Comparison of ENCODE assay signal across 5 mouse cellular contexts in the genomic region with DNA sequence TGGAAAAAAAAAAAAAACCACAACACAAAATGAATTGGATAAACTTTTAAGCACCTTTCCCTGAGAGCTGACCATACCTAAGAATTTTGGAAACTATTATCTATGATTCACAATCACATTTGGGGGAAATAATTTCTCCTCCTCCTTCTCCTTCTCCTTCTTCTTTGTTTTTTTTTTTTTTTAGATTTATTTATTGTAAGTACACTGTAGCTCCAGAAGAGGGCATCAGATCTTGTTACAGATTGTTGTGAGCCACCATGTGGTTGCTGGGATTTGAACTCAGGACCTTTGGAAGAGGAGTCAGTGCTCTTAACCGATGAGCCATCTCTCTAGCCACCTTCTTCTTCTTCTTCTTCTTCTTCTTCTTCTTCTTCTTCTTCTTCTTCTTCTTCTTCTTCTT. TPM values are rescaled to one million over a fixed set of nuclear protein-coding genes. Genes with fewer than 3 reads are reported as not detected.
A peak's percentile ranks its signal among the peaks of the same experiment; 100 is the strongest.
DNase-seq lines count a peak whose midpoint lies in the region; ATAC-seq and TF ChIP-seq lines count a peak whose summit lies in the region.
"Not testable (repeated sequence)": the region's sequence is repeated elsewhere in the genome, so short reads cannot be mapped to it uniquely, and the experiment has no call there.
"Had no signal": no experiment of that assay in that cellular context is flagged by ENCODE, and none has a peak within 500 bp of the region (broad histone marks: within the 10 kb centered on the region; RNA-seq: fewer than 3 reads in every experiment).

No protein-coding gene starts in this region.

- not testable (repeated sequence) for DNase-seq in ES-E14 (ENCODE audit: low read depth, low spot score); Patski (ENCODE audit: low read depth, low spot score); layer of hippocampus, adult 2 months (ENCODE audit: low spot score in 2 of 2)

- not testable (repeated sequence) for H3K27me3 ChIP-seq in Patski; hindbrain, embryonic 16.5 days (replicated peaks; ENCODE audit: control insufficient read depth, insufficient read depth, low read length)

- H3K27ac ChIP-seq in ES-E14 (ENCODE audit: insufficient read depth, low read depth, low read length, poor library complexity, severe bottlenecking); hindbrain, embryonic 16.5 days (ENCODE audit: low read depth, low read length): not testable (repeated sequence)
- H3K27ac ChIP-seq in layer of hippocampus, adult 2 months, result peak overlapping the region; percentile 34; the same call in 1 of the 2 replicates

- not testable (repeated sequence) for H3K4me3 ChIP-seq in ES-E14 (ENCODE audit: insufficient read depth in 1 of 2, low read depth in 1 of 2, low read length in 2 of 2, poor library complexity in 1 of 2, severe bottlenecking in 1 of 2); hindbrain, embryonic 16.5 days (ENCODE audit: low read length)
- peak overlapping the region; percentile 27 for H3K4me3 ChIP-seq in layer of hippocampus, adult 2 months

- TF ChIP-seq CTCF in Patski (IDR thresholded peaks at IDR 0.05), result peak; percentile 12
- peak; percentile 44 for TF ChIP-seq CTCF in layer of hippocampus, adult 2 months (conservative IDR thresholded peaks at IDR 0.05)

- POLR2A ChIA-PET in Patski (lab: Charles Lee), result not testable (repeated sequence)

- in situ Hi-C loops in ES-E14 (cut with MboI; ENCODE audit: low sequenced_read_pairs in 2 of 2, unreplicated experiment in 2 of 2); Patski (cut with MboI; ENCODE audit: low pct_unique_long_range_greater_than_20kb): not testable (repeated sequence)

- WGBS in hindbrain, embryonic 16.5 days, result 90% methylated on average over 1 of the region's 1 CpGs

- ATAC-seq in Patski; hindbrain, embryonic 16.5 days: not testable (repeated sequence)

- H3K4me2 ChIP-seq in hindbrain, embryonic 16.5 days (ENCODE audit: low read length), result peak overlapping the region; percentile 38

- H3K9ac ChIP-seq in ES-E14 (ENCODE audit: insufficient read depth, low read depth, low read length, poor library complexity, severe bottlenecking); hindbrain, embryonic 16.5 days (ENCODE audit: low read depth, low read length): not testable (repeated sequence)

- H3K4me1 ChIP-seq in ES-E14 (ENCODE audit: control insufficient read depth in 2 of 2, insufficient read depth in 2 of 2, low read length in 2 of 2, poor library complexity in 1 of 2); hindbrain, embryonic 16.5 days (ENCODE audit: control insufficient read depth, insufficient read depth, low read depth, low read length): not testable (repeated sequence)

- not testable (repeated sequence) for H3K9me3 ChIP-seq in ES-E14 (ENCODE audit: control insufficient read depth, insufficient read depth, low read depth, low read length); hindbrain, embryonic 16.5 days (ENCODE audit: control insufficient read depth, low read length)

- not testable (repeated sequence) for H3K36me3 ChIP-seq in ES-E14 (ENCODE audit: control insufficient read depth, insufficient read depth, low read length, poor library complexity, severe bottlenecking); hindbrain, embryonic 16.5 days (ENCODE audit: control insufficient read depth, insufficient read depth, low read length)

- CTCF ChIA-PET in Patski (lab: Charles Lee), result not testable (repeated sequence)

TF ChIP-seq in ES-E14, 5 proteins besides CTCF, POLR2A, EP300 and RAD21:
- TF ChIP-seq ZNF384 (IDR thresholded peaks at IDR 0.05; ENCODE audit: low read depth, low read length), result peak; percentile 41; the same call in 1 of the 2 replicates

RNA-seq across cellular contexts. Expression of a gene that starts 5.0 kb away (rescaled TPM):
- 17.8 and 31.7 TPM in 2 replicates for total RNA-seq in ES-E14 (2012; rRNA removed)
- 8.8 TPM for polyA plus RNA-seq in Patski (2021)
- polyA plus RNA-seq in hindbrain, embryonic 16.5 days (2015; fragmentation: Nextera tagmentation; extraction: Ambion mirVana), result 256 and 264 TPM in 2 replicates
- 100 to 1,000 TPM; 388 to 405 TPM for total RNA-seq in layer of hippocampus, adult 2 months (2021)
- polyA plus RNA-seq: erythroblast, embryonic 14.5 days had no signal

Comparison
In these comparisons a context has a peak if more than half of its experiments do, and no peak if none do; other contexts are left out.
1. RNA of a gene that starts 5.0 kb away (total RNA-seq): 388 to 405 TPM in layer of hippocampus, adult 2 months; 17.8 to 31.7 TPM in ES-E14; every median in the first group is over 10 times any median in the second.